Mouse (Mus musculus) frontal cortex, postnatal 14 days (tissue): Measurements from ENCODE around the gene Cldn20.
A peak's percentile ranks its signal among the peaks of the same experiment; 100 is the strongest.

ENCODE experiments used
- DNase-seq, 2 experiments: peaks; one replicate each; pipeline ENCODE4 v3.0.0; 2022; ENCODE audit warnings: low spot score in 2 of 2

Cldn20 gene

DNA sequence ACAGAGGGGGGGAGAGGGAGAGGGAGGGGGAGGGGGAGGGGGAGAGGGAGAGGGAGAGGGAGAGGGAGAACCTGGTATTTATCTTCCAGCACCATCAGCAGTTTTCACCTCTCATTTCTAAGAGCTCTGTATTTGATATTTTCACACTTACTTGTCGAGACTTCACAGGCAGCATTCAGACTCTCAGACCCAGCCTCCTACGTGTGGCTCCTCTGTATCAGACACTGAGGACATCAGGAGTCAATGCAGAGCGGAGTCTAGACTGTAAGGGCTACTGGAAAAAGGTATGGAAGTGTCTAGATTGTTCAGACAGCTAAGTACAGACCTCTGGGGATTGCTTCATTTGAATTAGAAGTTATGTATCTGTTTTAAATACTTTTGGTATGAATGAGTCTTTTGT, 2.8 kb upstream of the Cldn20 start:
- no peak for DNase-seq

DNA sequence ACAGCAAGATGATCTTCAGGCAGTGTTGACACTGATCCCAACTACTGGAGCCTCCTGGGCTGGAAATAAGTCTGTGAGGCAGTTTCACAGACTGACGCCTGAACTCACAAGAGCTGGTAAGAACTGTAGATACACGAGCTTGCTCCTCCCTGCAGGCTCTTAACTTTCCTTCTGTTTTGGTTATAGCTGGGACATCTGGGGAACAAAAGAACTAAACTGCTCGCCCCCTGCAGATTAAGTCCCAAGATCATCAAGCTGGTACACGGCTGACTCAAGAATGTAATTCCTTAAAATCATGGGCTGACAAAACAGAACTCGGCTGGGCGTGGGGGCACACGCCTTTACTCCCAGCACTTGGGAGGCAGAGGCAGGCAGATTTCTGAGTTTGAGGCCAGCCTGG, 1.8 kb upstream of the Cldn20 start:
- no peak for DNase-seq

DNA sequence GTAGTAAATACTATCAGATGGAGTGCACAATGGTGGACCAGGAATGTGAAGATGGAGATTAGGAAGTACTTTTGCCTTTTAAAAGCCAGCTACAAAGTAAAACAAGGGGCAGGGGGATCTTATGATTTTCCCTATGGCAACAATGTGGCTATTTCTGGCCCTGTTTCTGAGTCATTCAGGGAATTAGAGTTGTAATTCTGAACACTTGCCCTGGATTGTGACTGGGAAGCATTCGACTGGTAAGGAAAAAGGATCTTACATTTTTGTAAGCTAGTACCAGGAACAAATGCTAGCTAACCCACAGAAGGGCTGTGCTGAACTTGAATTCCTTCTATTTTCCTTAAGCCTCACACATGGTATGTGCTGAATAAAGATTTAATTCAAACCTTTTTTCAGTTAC, 713 bp upstream of the Cldn20 start:
- DNase-seq, result no peak

DNA sequence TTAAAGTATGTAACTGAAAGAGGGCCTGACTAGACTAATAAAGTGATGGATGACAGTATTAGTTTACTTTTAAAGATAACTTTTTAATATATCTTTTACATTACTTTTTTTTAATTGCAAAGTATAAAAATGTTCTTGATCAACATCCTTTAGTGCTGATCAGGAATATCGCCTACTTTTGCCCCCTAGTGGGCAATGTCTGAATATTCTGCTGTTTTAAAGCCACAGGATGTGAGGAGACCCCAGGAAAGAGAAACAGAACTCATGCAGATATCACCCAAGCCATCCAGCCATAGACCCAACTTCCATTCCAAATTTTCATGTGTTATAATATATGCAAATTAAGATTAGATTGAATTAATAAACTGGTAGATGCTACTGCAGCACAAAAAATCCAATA, 1.1 kb downstream of the Cldn20 start:
- DNase-seq, result no peak

DNA sequence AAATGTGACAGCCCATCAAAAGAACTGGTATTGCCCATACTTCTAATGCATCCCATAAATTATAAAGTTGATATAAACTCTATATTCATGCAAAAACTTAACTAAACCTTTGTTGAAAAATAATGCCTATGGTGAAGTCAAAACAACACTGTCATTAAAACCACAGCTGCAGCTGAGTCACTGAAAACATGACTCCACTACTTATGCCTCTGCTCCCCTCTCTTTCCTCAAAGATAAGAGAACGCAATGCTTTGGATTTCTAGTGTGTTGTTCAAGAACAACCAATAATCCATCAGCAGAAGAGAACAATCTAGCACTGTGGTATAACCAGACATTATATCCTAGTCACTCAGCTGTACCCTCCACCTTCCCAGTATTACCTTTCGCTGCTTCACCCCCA, 8.0 kb downstream of the Cldn20 start:
- no peak for DNase-seq

DNA sequence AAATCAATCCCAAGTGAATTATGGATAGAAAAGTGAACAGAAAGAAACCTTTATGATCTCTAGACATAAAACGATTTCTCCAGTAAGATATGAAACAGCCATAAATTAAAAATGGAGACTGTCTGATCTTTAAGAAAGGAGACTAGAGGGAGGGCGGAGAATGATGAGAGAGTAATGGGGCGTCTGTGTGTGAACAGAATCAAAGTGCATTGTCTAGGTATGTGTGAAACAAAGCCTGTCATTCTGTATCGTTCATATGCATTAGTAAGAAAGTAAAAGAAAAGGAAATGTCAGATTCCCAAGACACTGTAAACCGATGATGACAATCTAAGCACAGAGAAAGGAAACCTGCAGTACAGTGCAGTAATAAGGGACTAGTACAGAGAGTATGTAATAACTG, 8.7 kb downstream of the Cldn20 start:
- DNase-seq, result no peak

DNA sequence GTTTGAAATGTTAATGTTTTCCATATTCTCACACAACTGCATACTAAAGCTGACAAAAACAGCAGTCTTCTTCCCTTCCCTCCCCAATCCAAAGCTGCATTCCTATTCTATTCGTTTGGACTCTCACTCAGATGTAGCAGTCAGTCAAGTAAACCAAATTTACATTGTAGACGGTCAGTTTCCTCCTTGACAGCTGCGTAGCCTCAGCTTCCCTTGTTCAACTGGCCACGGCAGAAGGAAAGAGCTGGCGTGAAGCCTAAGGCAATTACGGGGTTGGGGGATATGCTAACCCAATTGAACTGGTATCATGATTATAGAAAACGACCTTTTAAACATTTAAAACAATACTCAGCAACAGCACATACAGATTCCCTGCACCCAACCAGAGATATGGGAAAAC, 15.4 kb downstream of the Cldn20 start:
- no peak for DNase-seq

DNA sequence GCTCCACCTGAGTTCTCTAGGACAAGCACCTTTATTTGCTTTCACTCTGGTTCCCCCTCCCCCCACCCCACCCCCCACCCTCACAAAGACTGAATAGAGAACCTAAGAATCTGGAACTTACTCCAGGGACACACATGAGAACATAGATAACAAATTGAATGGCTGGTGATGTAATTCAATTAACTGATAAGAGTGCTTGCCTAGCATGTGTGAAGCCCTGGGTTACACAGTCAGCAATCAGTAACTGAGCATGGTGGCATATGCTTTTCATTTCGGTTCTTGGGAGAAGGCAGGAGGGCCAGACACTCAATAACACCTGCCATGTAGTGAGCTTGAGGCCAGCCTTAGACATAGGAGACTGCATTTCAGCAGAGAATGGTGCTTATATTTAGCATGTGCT, 23.9 kb downstream of the Cldn20 start:
- no peak for DNase-seq

DNA sequence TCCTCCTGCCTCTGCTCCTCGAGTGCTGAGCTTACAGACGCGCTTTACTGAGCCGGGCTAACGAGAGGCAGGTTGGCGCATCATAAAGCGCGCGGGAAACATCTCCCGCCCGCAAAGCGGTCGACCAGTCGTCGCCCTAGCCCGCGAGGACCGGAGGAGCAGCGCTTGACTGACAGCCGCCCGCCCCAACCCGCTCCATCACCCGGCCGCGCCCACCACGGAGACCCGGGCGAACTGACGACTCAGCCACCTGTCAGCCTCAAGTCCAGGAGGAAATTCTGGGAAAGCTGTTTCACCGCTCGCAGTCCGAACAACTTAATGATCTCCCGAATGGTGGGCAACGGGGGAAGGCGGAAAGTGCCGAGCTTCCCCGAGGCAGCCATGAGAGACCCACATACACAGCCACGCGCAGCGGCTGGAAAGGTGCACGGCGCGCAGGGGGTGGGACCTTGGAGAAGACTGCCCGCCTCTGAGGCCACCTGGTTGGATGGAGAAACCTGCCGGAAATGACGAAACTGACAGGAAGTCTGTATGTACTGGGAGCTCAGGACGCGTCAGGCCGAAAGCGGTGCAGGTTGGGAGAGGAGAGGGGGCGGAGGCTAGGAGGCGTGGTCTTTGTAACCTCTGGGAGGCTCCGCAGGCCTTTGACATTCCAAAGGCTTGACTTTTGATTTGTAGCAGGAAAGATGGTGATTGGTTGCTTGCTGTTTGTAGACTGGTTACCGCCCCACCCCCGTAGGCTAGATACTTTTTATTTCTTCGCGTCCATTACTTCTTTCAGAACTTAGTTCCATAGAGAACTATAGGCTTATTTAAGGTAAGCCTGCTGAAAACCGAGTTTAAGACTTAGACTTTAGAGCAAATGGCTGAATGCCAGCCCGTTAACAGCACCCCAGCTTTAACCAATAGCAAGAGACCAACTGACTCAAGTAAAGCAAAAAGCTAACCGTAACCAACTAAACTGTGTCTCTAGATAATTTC, 25.3 kb downstream of the Cldn20 start, which contains the start of gene Tfb1m:
Gene Tfb1m (minus strand): TSS at position 451 of the 981 bp plus-strand sequence.
- DNase-seq, result peak; percentile 96 to 97

DNA sequence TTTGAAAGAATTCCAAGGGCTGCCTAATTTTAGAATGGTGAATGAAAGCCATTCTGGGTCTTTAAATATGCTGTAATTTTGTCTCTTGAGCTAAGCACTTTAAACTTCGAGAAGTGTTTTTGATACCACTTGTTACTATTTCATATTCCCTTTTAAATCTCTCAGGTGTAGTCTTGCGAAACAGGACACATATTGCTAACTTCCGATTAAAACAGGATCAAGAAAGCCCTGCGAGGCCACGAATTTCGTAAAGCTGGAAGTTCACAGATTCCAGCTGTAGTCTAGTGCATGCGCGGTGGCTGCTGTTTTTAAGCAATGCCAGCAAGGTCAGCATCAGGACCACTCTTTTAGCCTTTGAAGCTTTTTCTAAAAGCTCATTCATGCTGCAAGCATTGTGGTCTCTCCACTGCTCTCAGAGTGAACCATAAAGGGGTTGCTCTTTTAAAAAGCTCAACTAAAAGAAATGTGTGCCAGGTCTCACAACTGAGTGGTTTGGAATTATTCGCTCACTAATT, 26.1 kb downstream of the Cldn20 start:
- DNase-seq, result no peak

DNA sequence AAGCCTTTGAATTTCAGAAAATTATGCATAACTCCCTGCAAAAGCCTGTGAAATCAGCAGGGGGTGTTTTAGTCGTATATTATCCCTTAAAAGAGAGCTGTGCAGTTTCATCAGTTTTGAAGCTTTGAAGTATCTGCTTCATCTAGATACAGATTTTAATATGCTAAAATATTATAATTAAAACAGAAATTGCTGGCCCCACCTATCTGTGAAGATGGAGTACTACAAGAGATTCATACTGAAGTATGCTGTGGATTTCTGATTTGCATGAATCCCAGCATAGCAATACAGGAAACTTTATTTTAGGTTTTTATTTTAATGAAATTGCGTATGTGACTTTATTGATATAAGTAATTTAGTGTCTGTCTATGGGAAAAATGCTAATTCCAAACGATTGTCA, 28.2 kb downstream of the Cldn20 start:
- no peak for DNase-seq

DNA sequence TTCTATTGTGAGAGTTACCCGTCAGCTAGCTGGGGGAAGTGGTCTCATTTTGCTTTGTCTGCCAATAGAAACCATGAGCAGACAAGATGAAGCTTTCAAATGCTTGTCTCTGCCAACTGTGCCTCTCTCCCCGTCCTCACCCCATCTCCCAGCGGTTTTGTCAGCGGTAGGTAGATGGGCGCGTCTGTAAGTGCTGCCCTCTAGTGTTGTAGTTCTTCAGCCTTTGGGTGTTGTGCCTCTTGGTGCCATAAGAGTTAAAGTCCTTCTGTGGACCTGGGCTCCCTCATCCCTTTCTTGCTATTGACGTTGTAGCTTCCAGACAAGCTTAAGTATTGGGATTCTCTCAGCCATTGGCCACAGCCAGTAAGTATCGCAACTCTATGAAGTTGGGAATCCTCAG, 30.1 kb downstream of the Cldn20 start:
- no peak for DNase-seq

DNA sequence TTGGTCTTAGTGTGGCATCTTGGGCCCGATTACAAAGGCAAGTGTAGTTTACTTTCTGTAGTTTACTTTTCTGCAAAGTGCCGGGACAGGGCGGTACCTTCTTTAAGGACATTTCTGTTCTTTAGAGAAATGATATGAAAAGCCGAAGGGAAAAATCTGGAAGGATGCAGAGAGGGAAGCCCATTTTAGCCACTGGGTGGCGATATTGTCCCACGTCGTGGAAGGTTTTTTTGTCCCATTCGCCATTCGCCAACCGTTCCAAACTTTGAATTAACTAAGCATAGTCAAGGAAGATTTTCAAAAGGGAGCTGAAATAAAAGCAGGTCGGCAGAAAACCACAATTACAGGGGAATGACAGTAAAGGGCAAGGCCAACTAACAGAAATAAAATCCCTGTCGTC, 38.5 kb downstream of the Cldn20 start:
- peak; percentile 53 to 74 for DNase-seq
